Mouse (Mus musculus): ENCODE results near the gene Smad5. TPM values are rescaled to one million over a fixed set of nuclear protein-coding genes. Genes with fewer than 3 reads are reported as not detected.

Smad5 gene
- polyA plus RNA-seq, 1 experiment from 2014 or later = 31.7 TPM

DNA sequence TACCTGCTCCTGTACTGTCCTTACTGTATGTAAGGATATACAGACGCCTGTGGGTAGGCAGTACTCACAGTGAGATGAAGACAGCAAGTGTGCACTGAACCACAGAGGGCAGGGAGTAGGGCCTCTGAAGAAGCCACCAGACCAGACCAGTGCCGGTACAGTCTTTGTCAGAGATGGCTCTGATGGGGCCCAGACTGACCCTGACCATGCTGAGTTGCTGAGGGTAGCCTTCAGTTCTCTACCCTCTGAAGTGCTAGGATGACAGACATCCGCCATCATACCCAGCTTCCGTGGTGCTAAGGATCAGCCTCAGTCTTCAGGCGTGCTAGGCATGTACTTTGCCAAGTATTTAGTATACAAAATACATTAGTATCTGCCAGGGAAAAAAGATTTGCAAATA lies 36.7 kb downstream of the Smad5 start:
- H3K36me3 ChIP-seq = peaks cover 43% of the 10 kb centered on the region

DNA sequence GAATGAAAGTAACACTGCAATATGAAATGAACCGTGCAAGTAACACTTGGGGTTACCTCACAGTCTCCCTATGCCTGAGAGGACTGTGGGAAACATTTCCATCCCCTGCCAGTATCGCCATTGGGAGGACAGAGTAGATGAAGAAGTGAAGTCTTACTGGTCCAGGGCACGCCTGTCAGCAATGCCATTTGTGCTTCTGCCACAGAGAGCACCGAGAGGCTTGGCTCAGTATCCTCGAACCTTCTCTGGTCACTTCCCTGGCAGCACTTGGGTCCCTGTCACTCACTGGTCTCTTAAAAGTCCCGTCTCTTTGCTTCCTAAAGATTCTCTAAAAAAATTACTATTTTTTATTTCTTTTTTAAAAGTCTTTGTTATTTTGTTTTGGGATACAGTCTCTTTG lies 37.7 kb downstream of the Smad5 start:
- H3K27ac ChIP-seq (replicated peaks) = no peak overlapping the region
- WGBS = 88% methylated on average over 6 of the region's 6 CpGs
- ATAC-seq (ENCODE audit: insufficient number of reproducible peaks, low FRiP score, low TSS enrichment, low read depth) = no peak
- H3K36me3 ChIP-seq = peaks cover 34% of the 10 kb centered on the region
- H3K9me3 ChIP-seq (replicated peaks) = no peaks in the 10 kb centered on the region
- H3K4me2 ChIP-seq (replicated peaks) = no peak overlapping the region
- no peaks in the 10 kb centered on the region for H3K27me3 ChIP-seq
- H3K4me1 ChIP-seq = no peaks in the 10 kb centered on the region
- H3K4me3 ChIP-seq (replicated peaks) = no peak overlapping the region
- H3K9ac ChIP-seq = no peak overlapping the region

More for the DNA sequence above, 36.7 kb downstream of the Smad5 start:
- no peak overlapping the region for H3K27ac ChIP-seq (replicated peaks)
- H3K4me2 ChIP-seq (replicated peaks) = no peak overlapping the region
- H3K27me3 ChIP-seq = no peaks in the 10 kb centered on the region
- H3K4me1 ChIP-seq = no peaks in the 10 kb centered on the region
- H3K9ac ChIP-seq = no peak overlapping the region
- WGBS = 96% methylated on average over 5 of the region's 5 CpGs
- no peak overlapping the region for H3K4me3 ChIP-seq (replicated peaks)
- no peaks in the 10 kb centered on the region for H3K9me3 ChIP-seq (replicated peaks)
- ATAC-seq (ENCODE audit: insufficient number of reproducible peaks, low FRiP score, low TSS enrichment, low read depth) = no peak

DNA sequence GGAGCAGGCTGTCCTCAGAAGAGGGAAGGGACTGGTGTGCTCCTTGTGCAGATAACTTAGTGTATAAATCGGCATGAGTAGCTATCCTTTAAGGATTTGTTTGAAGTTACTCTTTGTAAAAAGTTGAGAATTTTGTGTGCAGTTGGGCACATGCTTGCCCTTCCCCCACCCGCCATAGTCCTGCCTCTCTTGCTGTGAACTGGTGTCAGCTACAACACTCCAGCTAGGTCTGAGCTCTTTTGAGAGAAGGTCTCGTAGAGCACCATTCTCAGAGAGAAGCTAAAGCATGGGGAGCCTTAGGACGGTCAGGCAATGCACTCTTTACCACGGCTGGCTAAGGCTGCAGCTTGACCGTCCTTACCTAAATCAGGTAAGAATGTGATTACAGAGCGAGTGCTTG lies 38.9 kb downstream of the Smad5 start:
- WGBS = 84% methylated on average over 7 of the region's 7 CpGs
- no peak overlapping the region for H3K4me3 ChIP-seq (replicated peaks)
- no peaks in the 10 kb centered on the region for H3K9me3 ChIP-seq (replicated peaks)

DNA sequence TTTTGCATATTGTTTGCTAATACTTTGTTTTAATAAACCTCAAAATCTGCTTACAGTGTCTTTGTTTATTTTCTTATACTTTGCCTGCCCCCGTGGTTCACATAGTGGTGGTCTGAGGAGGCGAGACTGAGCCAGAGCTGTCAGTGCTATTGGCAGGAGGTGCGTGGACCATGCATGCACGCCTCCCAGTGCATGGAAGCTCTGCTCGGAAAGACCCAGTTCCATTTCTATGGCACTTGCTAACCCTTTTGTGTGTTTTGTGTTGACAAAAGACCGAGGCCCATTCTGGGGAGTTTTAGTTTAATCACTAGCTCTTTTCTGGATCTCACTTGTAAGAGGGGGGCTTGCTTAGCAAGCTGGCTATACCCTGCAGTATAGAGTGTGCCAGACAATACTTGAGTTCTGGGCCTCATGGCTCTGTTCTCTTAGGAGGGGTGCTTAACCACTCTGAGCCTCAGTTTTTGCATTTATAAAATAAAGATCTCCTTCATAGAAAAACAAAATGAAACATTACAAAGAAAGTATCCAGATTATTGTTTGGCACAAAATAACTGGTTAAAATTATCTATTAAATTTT lies 39.6 kb downstream of the Smad5 start:
- H3K27me3 ChIP-seq = no peaks in the 10 kb centered on the region
- H3K9ac ChIP-seq = no peak overlapping the region
- H3K27ac ChIP-seq (replicated peaks) = no peak overlapping the region
- H3K4me2 ChIP-seq (replicated peaks) = no peak overlapping the region
- no peak overlapping the region for H3K4me3 ChIP-seq (replicated peaks)
- no peaks in the 10 kb centered on the region for H3K9me3 ChIP-seq (replicated peaks)
- 74% methylated on average over 6 of the region's 6 CpGs for WGBS
- ATAC-seq (ENCODE audit: insufficient number of reproducible peaks, low FRiP score, low TSS enrichment, low read depth) = no peak
- H3K36me3 ChIP-seq = peaks cover 27% of the 10 kb centered on the region
- H3K4me1 ChIP-seq = no peaks in the 10 kb centered on the region

More for the DNA sequence above, 38.9 kb downstream of the Smad5 start:
- peaks cover 27% of the 10 kb centered on the region for H3K36me3 ChIP-seq
- H3K4me2 ChIP-seq (replicated peaks) = no peak overlapping the region
- ATAC-seq (ENCODE audit: insufficient number of reproducible peaks, low FRiP score, low TSS enrichment, low read depth) = no peak
- H3K27me3 ChIP-seq = no peaks in the 10 kb centered on the region
- H3K27ac ChIP-seq (replicated peaks) = no peak overlapping the region
- no peak overlapping the region for H3K9ac ChIP-seq
- no peaks in the 10 kb centered on the region for H3K4me1 ChIP-seq

DNA sequence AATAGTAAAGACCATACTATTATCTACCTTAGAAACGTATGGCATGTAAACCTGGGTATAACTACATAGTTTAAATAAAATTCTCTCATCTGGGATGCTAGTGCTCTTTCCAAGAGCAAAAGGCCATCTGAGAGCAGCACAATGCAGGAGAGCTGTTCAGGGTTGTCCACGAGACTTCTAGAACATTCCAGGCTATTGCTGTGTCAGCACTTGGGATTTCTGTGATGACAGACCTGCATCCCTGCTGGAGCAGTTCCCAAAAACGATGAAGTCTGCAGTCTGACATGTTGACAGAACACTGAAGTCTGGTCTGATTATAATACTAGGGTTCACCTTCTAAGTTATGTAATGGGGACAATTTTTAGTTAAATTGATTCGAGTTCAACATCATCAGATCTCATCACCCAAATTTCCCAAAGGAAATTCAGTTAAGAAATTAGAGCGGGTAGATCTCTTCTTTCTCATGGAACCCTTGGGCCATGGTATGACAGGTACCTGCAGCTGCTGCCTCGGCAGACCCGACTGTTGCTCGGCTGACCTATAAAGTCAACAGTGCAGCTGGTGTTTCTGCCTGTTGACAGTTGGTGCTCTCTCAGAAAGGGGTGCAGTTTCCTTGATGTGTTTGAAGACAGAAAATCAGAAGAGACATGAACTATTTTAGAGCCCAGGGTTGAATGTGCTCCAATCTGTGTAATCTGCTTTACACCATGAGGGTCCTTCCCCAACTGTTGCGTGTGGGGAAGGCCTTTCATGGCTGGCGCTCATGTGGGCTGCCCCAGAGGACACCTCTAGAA lies 44.1 kb downstream of the Smad5 start:
- ATAC-seq (ENCODE audit: insufficient number of reproducible peaks, low FRiP score, low TSS enrichment, low read depth) = no peak
- no peak overlapping the region for H3K4me2 ChIP-seq (replicated peaks)
- H3K27ac ChIP-seq (replicated peaks) = peak overlapping the region; percentile 28; the same call in 1 of the 2 replicates
- 57% methylated on average over 10 of the region's 10 CpGs for WGBS
- H3K4me3 ChIP-seq (replicated peaks) = no peak overlapping the region
- H3K36me3 ChIP-seq = no peaks in the 10 kb centered on the region
- H3K27me3 ChIP-seq = peaks cover 19% of the 10 kb centered on the region
- H3K9me3 ChIP-seq (replicated peaks) = no peaks in the 10 kb centered on the region
- peaks cover 1% of the 10 kb centered on the region for H3K4me1 ChIP-seq
- H3K9ac ChIP-seq = no peak overlapping the region

DNA sequence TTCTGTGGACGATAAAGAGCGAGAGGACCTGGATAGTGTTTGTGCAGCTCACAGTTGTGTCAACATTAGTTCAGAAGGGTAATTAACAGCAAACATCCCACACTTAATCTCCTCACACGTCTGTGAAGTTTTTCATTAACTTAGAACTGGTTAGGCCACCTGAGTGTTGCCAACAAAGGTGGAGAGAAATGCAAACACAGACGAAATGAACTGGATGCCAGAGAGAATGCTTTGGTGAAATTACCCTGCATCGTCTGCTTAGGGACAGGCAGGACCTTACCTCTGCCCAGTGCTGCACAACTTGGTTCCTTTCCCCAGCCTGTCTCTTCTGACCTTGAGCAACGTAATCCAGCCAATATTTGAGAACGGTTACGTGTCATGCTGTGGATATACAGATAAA lies 44.7 kb downstream of the Smad5 start:
- no peaks in the 10 kb centered on the region for H3K36me3 ChIP-seq
- peaks cover 26% of the 10 kb centered on the region for H3K27me3 ChIP-seq
- H3K4me1 ChIP-seq = peaks cover 7% of the 10 kb centered on the region
- H3K9me3 ChIP-seq (replicated peaks) = no peaks in the 10 kb centered on the region
- ATAC-seq (ENCODE audit: insufficient number of reproducible peaks, low FRiP score, low TSS enrichment, low read depth) = no peak
- peak overlapping the region; percentile 28; the same call in 1 of the 2 replicates for H3K27ac ChIP-seq (replicated peaks)
- no peak overlapping the region for H3K9ac ChIP-seq
- H3K4me3 ChIP-seq (replicated peaks) = no peak overlapping the region
- H3K4me2 ChIP-seq (replicated peaks) = no peak overlapping the region
- WGBS = 65% methylated on average over 8 of the region's 8 CpGs

DNA sequence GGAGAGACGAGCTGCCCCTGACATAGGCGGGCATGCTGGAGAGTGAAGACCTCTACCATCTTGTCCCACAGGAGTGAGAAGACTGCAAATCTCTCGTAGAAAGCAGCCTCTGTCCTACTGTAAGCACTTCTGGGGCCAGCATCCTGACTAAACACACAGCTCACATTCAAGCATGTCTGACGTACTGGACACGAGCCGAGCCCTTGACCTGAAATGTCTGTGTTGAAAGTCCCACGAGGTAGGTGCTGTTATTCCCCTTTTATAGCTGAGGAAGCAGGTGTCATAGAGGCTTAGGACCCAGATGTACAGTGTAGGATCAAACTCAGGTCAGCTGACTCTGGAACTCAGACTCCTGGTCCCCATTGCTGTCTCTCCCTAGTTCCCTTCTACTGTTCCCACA lies 46.6 kb downstream of the Smad5 start:
- no peaks in the 10 kb centered on the region for H3K9me3 ChIP-seq (replicated peaks)
- ATAC-seq (ENCODE audit: insufficient number of reproducible peaks, low FRiP score, low TSS enrichment, low read depth) = no peak
- H3K36me3 ChIP-seq = no peaks in the 10 kb centered on the region
- no peak overlapping the region for H3K27ac ChIP-seq (replicated peaks)
- 90% methylated on average over 7 of the region's 7 CpGs for WGBS
- no peak overlapping the region for H3K4me2 ChIP-seq (replicated peaks)
- no peak overlapping the region for H3K9ac ChIP-seq
- H3K4me1 ChIP-seq = peaks cover 22% of the 10 kb centered on the region
- H3K27me3 ChIP-seq = peaks cover 44% of the 10 kb centered on the region
- H3K4me3 ChIP-seq (replicated peaks) = no peak overlapping the region

DNA sequence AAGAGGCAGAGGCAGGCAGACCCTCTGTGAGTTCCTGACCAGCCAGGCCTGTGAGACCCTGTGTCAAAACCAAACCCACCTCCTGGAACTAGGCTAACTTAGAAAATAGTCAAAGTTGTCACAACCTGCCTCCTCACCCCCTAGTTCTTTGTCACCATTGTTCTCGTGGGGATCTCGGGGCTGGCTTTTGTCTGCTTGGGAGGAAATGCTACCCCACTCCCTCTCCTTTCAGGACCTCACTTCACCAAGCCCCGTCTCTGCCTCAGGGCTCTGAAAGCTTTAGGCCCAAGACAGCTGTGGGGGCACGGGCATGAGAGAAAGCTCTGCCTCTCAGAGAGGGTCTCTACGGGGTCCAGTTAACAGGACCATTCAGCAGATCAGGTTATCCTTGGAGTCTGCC lies 49.0 kb downstream of the Smad5 start:
- Histone ChIP-seq H3K27me3 (peaks cover 57% of the 10 kb centered on the region), H3K4me3 (replicated peaks) (no peak overlapping the region), H3K36me3 (no peaks in the 10 kb centered on the region), H3K27ac (replicated peaks) (no peak overlapping the region), H3K9me3 (replicated peaks) (no peaks in the 10 kb centered on the region), H3K9ac (no peak overlapping the region), H3K4me2 (replicated peaks) (0 out of 2 replicates have a peak overlapping the region, but pooled peaks have one; percentile 4), H3K4me1 (peaks cover 22% of the 10 kb centered on the region)
- 23% methylated on average over 5 of the region's 5 CpGs for WGBS
- ATAC-seq (ENCODE audit: insufficient number of reproducible peaks, low FRiP score, low TSS enrichment, low read depth) = no peak

DNA sequence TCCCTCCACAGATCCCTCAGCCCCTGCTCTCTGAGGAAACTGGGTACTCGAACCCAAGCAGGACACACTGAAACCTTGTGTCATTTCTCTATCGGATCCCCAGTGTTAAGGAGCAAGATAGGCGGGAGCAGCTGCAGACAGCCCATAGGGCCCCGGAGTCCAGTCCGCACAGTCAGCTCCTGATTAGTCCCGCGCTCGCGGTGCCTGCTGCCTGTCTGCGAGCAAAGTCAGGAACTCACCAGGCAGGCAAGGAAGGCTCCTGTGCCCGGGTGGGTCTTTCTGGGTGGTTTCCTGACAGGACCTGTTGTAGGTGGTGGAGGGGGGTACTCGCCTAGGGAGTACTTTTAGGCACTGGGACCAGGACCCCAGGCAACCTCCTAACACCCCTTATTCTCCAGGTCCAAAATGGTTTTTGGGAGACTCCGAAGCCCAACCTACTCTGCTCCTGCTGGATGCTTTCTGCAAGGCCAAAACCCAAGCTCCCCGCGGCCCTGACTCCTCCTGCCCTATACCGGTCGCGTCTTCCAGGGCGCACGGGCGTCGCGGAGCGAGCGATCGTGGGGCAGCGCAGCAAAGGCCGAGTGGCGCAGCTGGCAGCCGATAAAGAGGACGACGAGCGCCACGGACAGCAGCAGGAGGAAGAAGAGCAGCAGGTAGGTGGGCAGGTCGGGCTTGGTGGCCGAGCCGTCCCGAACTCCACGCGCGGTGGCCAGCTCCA lies 49.8 kb downstream of the Smad5 start:
- WGBS = under 1% methylated on average over 41 of the region's 41 CpGs
- peak overlapping the region; percentile 45 for H3K4me3 ChIP-seq (replicated peaks)
- no peaks in the 10 kb centered on the region for H3K9me3 ChIP-seq (replicated peaks)
- no peaks in the 10 kb centered on the region for H3K36me3 ChIP-seq
- no peak for ATAC-seq (ENCODE audit: insufficient number of reproducible peaks, low FRiP score, low TSS enrichment, low read depth)
- H3K27ac ChIP-seq (replicated peaks) = no peak overlapping the region
- H3K27me3 ChIP-seq = peaks cover 57% of the 10 kb centered on the region
- peaks cover 22% of the 10 kb centered on the region for H3K4me1 ChIP-seq
- H3K9ac ChIP-seq = peak overlapping the region; percentile 7
- H3K4me2 ChIP-seq (replicated peaks) = peak overlapping the region; percentile 90

DNA sequence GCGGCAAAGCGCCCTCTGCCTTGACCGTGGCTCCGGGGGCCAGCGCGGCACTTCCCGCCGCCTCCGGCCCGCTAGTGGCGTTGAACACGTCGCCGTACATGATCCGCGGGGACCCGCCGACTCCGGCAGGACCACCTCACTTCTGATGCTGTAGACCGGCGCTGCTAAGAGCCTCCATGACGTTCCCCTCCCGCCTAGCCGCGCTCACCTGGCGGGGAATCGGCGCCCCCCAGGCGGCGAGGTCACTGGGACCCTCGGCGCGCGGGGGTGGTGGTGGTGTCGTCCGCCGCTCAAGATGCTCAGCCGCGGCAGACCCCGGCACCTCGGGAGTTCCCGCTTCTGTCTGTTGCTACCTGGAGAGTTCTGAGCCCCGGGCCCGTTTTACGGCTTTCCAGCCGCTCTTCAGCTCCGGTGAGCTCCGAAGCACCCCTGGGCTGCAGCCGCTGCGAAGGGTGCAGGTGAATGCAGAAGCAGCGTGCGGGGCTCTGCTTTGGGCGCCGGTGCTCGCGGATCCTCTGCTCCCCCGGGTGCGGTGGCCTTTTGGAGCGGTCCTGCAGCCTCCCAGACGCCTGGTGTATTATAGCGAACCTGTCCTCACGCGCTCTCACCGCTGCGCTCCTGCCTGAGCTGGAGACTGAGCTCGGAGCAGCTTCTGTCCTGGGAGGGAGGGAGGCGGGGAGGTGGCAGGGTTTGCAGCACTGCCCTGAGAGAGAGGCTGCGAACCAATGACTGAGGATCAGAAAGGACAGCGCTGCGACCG lies 50.6 kb downstream of the Smad5 start, which contains the start of gene Gm45623:
Gm45623 (minus strand) TSS at position 636 of the 760 bp plus-strand sequence.
- ATAC-seq (ENCODE audit: insufficient number of reproducible peaks, low FRiP score, low TSS enrichment, low read depth) = no peak
- Histone ChIP-seq H3K27me3 (peaks cover 57% of the 10 kb centered on the region), H3K27ac (replicated peaks) (no peak within 1 kb of the TSS), H3K9ac (peak within 1 kb of the TSS; percentile 7), H3K4me3 (replicated peaks) (peak within 1 kb of the TSS; percentile 45), H3K9me3 (replicated peaks) (no peaks in the 10 kb centered on the region), H3K36me3 (no peaks in the 10 kb centered on the region), H3K4me1 (peaks cover 22% of the 10 kb centered on the region), H3K4me2 (replicated peaks) (peak within 1 kb of the TSS; percentile 90)
- WGBS = under 1% methylated on average over 71 of the region's 71 CpGs

DNA sequence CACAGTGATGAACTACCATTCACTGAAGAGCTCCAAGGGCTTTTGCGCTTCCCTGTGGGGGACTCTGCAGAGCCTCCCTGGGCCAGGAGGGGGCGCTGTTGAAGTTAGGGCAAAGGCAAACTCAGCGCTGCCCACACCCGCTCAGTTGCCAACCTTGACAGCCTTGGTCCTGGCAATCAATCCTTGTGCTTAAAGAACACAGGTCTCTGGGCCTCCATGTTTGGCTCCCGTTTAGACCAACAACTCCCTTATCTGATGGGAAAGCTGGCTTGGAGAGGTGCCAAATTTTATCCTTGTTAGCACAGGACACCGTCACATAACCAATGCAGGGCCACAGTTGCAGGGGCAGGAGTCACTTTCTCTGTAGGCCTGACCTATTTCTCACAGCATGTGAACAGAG lies 53.1 kb downstream of the Smad5 start:
- H3K27me3 ChIP-seq = peaks cover 47% of the 10 kb centered on the region
- no peak overlapping the region for H3K9ac ChIP-seq
- no peak overlapping the region for H3K4me3 ChIP-seq (replicated peaks)
- no peak for ATAC-seq (ENCODE audit: insufficient number of reproducible peaks, low FRiP score, low TSS enrichment, low read depth)
- no peaks in the 10 kb centered on the region for H3K9me3 ChIP-seq (replicated peaks)
- no peak overlapping the region for H3K4me2 ChIP-seq (replicated peaks)
- H3K4me1 ChIP-seq = peaks cover 22% of the 10 kb centered on the region
- H3K36me3 ChIP-seq = no peaks in the 10 kb centered on the region
- WGBS = 58% methylated on average over 6 of the region's 6 CpGs
- H3K27ac ChIP-seq (replicated peaks) = no peak overlapping the region
